Mouse (Mus musculus) lung, adult 2 months (tissue): ENCODE measurements around the gene Ampd2. TPM values are rescaled to one million over a fixed set of nuclear protein-coding genes. Genes with fewer than 3 reads are reported as not detected.
A peak's percentile ranks its signal among the peaks of the same experiment; 100 is the strongest.

Experiments used
- DNase-seq: peaks from one replicate; pipeline ENCODE4 v3.0.0; 2022
- H3K4me1 ChIP-seq: fragments of 200-500 bp; 2 replicates; pipeline ENCODE4 v1.6.1; 2011; ENCODE audit warnings: low read length; ENCODE audit not compliant: control insufficient read depth, insufficient read depth
- H3K4me3 ChIP-seq: fragments of 200-500 bp; replicated peaks from 2 replicates; pipeline ENCODE3; 2011; ENCODE audit warnings: low read depth, mild to moderate bottlenecking, control low read depth, low read length; ENCODE audit errors: extremely low read depth
- CTCF ChIP-seq: fragments of 200-500 bp; IDR thresholded peaks from 2 replicates; pipeline ENCODE4 v1.5.1; 2011; ENCODE audit warnings: mild to moderate bottlenecking, low read length, control low read depth; ENCODE audit not compliant: insufficient read depth
- POLR2A ChIP-seq: fragments of 200-500 bp; IDR thresholded peaks from 2 replicates; pipeline ENCODE4 v1.6.1; 2011; ENCODE audit warnings: low read depth, mild to moderate bottlenecking, control low read depth, low read length, borderline replicate concordance; ENCODE audit errors: extremely low read depth
- WGBS: fragments of 180-500 bp; shearing (Covaris S2); methylation state at CpG from one replicate; pipeline ENCODE4 v1.1.7; 2018; 5-methylcytosine and 5-hydroxymethylcytosine counted together
- polyA plus RNA-seq: library from polyadenylated mRNA; depleted of rRNA; stranded (reverse); fragments of >200 nt; gene quantifications from 2 replicates; pipeline ENCODE4 v1.2.3, GENCODE M21; 2012

Gene Ampd2
- polyA plus RNA-seq, 1 experiment: 84.7 TPM

DNA sequence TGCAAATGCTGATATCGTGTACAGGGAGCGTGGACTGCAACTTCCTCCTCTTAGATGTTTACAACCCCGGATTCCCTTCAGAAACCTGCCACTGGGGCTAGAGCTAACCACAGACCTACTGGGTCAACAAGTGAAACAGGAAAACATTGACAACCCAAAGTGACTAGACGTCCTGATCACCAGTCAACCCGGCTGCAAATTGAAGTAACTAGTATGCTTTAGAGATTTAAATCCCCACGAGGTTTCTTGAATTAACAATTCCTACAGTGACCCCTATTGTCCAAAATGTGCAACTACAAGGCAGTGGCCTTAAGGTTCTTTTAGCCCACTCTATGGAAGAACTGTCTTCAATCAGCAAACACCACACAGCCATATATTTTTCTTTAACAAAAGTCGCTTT is 25.0 kb downstream of the Ampd2 start:
- Histone ChIP-seq H3K4me3 (no peak overlapping the region), H3K4me1 (no peaks in the 10 kb centered on the region)
- WGBS: 7% methylated on average over 7 of the region's 7 CpGs
- peak; percentile 38 for DNase-seq
- TF ChIP-seq CTCF (peak; percentile 34; the same call in 1 of the 2 replicates), POLR2A (no peak)

DNA sequence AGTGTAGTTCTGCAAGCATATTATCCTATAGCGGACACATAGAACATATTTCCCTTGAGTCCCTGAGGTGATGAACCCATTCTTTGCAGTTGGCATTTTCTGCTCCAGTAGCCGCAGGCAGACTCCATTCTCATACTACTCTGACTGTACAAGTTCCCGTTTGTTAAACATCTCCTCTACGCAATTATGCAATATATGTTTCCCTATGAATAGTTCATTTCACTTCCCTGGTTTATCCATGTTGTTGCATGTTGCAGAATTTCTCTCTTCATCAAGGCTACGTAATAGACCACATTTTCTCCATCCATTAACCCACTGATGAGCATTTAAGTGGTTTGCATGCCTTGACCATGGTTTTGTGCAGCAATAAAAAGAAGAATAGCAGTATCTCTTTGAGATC is 36.0 kb downstream of the Ampd2 start:
- TF ChIP-seq POLR2A (no peak), CTCF (no peak)
- no peak overlapping the region for H3K4me3 ChIP-seq
- 82% methylated on average over 5 of the region's 5 CpGs for WGBS

DNA sequence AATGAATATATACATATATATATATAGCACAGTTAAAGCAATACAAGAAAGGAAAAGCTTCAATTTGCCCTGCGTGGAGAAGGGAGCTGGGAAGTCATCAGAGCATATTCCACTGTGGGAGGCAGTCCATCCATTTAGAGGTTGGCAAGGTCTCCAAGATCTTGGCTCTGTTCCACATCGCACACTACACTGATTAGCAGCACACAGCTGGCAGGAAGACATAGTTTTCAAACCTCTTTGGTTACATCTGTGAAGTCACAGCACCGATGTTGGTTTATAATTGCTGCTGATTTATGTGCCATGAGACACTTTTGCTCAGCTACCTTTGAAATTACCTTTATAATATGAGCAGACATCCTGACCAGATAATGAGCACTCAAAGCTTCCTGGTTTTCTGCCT is 38.1 kb downstream of the Ampd2 start:
- 37% methylated on average over 3 of the region's 3 CpGs for WGBS
- H3K4me1 ChIP-seq: no peaks in the 10 kb centered on the region
- no peak for TF ChIP-seq CTCF
- TF ChIP-seq POLR2A: no peak
- DNase-seq: no peak
- H3K4me3 ChIP-seq: no peak overlapping the region

More for the DNA sequence above, 36.0 kb downstream of the Ampd2 start:
- H3K4me1 ChIP-seq: no peaks in the 10 kb centered on the region
- DNase-seq: no peak

DNA sequence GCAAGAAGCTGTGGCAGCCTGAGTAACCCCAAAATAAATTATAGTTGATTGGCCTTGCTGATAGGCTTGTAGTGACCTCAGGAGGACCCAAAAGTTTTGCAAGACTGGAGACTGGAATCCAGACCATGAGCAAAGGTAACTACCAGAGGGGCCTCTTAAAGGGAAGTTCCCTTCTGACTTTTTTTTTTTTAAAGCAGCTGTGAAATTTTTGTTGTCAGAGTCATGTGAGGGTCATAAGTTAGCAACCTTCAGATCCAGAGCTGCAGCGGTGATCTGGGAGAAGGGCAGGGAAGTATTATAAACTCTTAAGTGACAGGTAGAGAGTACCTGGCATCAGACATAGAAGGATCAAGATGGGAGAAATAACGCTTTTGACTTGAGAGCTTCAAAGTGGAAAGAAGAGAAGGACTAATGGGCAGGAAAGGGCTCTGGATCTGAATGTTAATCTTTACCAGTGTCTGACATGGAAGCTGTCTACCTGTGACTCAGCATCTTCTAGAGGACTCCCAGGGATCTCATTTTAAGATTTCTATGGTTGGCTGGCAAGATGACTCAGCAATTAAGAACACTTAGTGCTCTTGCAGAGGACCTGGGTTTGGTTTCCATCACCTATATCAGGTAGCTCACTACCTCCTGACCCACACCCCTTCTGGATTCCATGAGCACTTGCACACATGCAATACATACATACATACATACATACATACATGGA is 39.4 kb downstream of the Ampd2 start:
- no peak for DNase-seq

DNA sequence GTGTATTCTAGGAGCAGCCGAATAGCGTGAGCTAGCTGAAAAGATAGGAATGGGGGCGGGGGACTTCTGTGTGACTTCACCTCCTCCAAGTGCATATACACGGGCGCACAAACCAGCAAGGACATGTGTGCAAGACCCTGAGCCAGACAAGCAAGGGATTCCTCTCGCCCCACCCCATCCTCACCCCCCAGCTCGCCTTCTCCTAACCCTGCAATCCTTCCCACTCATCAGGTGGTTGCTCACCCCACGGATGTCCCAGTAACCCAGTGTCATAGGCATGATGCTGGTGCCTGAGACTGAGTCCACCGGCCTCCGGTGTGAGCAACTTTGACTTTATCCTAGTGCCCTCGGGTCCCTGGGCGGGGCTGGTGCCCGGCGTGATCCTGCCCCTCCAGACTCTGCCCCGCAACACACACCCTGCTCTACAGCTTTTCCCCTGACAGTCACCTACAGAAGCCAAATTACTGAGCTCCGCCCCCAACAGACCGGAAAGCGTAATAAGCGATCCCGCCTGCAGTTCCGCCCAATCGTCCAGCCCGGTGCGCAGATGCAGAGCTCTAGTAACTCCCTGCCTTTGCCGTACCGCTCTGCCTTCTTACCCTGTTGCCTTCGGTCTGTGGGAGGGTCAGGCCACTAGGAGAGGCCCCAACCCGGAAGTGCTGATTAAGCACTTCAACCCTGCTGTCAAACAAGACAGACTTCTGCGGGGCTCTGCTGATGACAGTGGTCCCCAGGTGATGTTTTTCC is 41.9 kb downstream of the Ampd2 start, which contains the start of gene Gstm4:
Gene Gstm4, minus strand, starts transcription at position 501 of the 747 bp plus-strand sequence.
- Histone ChIP-seq H3K4me3 (peak within 1 kb of the TSS; percentile 48), H3K4me1 (no peaks in the 10 kb centered on the region)
- peak; percentile 85 for DNase-seq
- TF ChIP-seq CTCF (no peak), POLR2A (peak; percentile 79; the same call in 1 of the 2 replicates)
- WGBS: 4% methylated on average over 29 of the region's 29 CpGs

More for the DNA sequence above, 39.4 kb downstream of the Ampd2 start:
- TF ChIP-seq POLR2A (no peak), CTCF (no peak)
- WGBS: 79% methylated on average over 2 of the region's 2 CpGs
- no peaks in the 10 kb centered on the region for H3K4me1 ChIP-seq
- no peak overlapping the region for H3K4me3 ChIP-seq

DNA sequence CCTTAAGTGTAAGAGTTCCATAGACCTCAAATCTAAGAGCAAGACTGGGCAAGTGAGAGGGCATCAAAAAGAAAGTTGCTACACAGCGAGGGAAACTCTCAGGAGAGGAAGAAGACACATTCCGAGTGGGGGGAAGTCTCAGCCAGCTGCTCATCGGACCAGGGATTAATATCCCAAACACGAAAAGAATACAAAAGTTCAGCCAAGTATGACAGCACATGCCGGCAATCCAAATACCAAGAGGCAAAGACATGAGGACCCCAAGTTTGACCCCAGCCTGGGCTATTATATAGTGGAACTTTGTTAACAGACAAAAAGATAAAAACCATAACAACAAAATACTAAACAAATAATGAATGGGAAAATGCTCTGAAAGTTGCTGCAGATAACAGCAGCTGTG is 53.3 kb downstream of the Ampd2 start:
- no peak for DNase-seq
- 54% methylated on average over 5 of the region's 5 CpGs for WGBS
- TF ChIP-seq POLR2A: no peak
- no peak for TF ChIP-seq CTCF

DNA sequence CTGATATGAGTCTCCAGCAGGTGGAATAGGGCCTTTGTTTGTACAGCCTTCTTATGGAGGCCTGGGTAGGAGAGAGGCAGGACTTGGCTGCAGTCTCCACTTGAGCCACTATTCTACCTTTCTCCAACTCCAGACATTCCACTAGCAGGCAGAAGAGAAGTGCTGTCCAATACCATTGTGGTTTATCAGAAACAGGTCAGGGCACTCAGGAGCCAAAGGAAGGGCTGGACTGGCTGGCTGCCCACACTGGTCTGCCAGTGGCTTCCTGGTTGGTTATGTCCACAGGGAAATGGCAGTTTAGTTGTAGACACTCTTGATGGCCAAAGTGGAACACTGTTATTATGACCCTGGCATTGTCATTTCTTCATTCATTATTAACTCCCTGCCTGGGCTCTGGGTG is 54.3 kb downstream of the Ampd2 start:
- Histone ChIP-seq H3K4me1 (no peaks in the 10 kb centered on the region), H3K4me3 (no peak overlapping the region)
- TF ChIP-seq CTCF (no peak), POLR2A (no peak)
- DNase-seq: no peak

More for the DNA sequence above, 53.3 kb downstream of the Ampd2 start:
- Histone ChIP-seq H3K4me3 (no peak overlapping the region), H3K4me1 (no peaks in the 10 kb centered on the region)

DNA sequence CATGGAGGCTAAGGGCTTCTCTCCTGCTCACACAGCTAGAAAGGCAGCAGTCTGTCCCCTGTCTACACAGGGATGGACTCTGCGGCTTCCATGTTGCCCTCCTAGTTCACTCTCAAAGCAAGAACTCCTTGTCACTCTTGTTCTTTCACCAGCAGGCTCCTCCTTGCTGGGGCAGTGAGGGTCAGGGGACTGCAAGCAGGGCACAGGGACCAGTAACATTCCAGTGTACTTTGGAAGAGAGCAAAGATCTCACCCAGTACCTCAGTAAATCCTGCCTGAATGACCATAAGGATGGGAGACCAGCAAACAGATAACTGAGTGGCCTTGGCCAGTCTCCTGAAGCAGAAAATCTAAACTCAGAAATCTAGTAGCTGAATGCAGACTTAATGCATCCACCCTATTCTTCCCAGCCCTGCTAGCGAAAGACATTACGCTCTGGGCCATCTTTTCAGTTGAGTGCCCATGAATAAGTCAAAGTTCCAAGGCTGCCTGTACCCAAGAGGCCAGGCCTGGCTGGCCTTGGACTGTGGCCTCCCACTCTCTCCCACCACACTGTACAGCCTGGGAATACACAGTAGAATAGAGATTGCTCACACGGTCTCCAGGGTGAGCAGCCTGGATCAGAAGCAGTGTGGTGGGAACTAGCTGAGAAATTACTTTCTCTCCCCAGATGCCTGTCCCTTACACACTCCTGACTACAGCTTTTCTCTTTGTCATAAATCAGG is 57.6 kb downstream of the Ampd2 start:
- WGBS: 95% methylated on average over 4 of the region's 4 CpGs

DNA sequence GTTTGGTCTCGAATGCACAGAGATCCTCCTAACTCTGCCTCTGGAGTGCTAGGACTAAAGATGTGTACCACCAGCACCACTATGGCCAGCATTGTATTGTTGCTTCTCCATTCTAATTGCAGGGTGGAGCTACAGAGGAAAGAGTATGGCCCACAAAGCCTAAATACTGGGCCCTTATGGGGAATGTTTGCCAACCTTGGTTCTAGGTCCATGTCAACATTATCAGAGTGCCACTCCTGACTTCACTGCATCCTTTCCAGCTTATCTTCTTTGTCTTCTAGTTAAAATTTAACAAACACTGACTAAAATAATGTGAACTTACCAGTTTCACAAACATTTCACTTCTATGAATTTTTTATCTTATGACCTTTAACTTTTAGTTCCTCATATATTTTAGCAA is 59.9 kb downstream of the Ampd2 start:
- DNase-seq: no peak
- Histone ChIP-seq H3K4me3 (no peak overlapping the region), H3K4me1 (peaks cover 4% of the 10 kb centered on the region; the same call in 1 of the 2 replicates)
- WGBS: 63% methylated on average over 1 of the region's 1 CpGs
- no peak for TF ChIP-seq POLR2A
- TF ChIP-seq CTCF: no peak

More for the DNA sequence above, 57.6 kb downstream of the Ampd2 start:
- no peaks in the 10 kb centered on the region for H3K4me1 ChIP-seq
- TF ChIP-seq CTCF: no peak
- TF ChIP-seq POLR2A: no peak
- H3K4me3 ChIP-seq: no peak overlapping the region
- no peak for DNase-seq

DNA sequence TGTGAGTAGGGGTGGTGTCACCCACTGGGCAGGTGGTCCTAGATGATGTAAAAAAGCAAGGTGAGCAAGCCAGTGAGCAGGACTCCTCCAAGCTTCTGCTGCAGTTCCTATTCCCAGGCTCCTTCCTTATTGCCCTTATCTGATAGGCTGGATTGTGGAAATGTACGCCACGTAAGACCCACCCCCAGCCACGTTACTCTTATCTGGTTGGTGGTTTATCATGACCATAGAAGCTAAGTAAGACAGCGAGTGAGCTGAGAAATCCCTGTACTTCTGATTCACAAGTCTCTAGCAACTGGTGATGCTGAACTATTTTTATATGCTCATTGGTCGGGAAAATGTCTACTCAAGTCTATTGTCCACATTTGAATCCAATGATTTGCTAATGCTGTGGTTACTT is 60.4 kb downstream of the Ampd2 start:
- TF ChIP-seq POLR2A (no peak), CTCF (no peak)
- WGBS: 61% methylated on average over 5 of the region's 5 CpGs
- no peak for DNase-seq
- Histone ChIP-seq H3K4me3 (no peak overlapping the region), H3K4me1 (peaks cover 4% of the 10 kb centered on the region; the same call in 1 of the 2 replicates)
